Mouse (Mus musculus) v-Abl transformed pro-B cells (cell line): ENCODE measurements around the gene Coq8b.

ENCODE experiments used
- in situ Hi-C, 2 experiments: fragments of 400-800 bp; cut with MboI; formaldehyde crosslinking; loops; one replicate each; pipeline ENCODE4 v1.15.1; 2025; ENCODE audit not compliant: unreplicated experiment in 2 of 2

Gene Coq8b

DNA sequence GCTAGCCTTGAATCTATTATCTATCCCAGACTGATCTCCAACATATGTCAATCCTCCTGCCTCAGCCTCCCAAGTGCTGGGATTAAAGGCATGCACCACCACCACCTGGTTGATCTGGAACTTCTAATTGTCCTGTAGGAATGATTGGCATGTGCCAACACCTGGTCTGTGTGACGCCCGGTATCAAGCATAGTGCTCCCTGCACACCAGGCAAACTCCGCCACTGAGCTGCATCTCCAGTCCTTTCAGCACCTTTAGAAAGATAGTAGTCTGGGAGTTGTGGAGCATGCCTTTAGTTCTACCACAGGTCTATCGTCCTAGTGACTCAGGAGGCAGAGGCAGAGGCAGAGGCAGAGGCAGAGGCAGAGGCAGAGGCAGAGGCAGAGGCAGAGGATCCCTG lies 67.5 kb downstream of the Coq8b start:
- in situ Hi-C loops = loop anchor here in 1 of 2 experiments (10.0 kb wide), 1 partner anchor 526 kb away; no protein-coding TSS in a partner anchor

GRCm38 (mm10) chr7:27300801-27301200 lies 68.0 kb downstream of the Coq8b start:
- in situ Hi-C loops = loop anchor here in 1 of 2 experiments (10.0 kb wide), 1 partner anchor 526 kb away; no protein-coding TSS in a partner anchor

DNA sequence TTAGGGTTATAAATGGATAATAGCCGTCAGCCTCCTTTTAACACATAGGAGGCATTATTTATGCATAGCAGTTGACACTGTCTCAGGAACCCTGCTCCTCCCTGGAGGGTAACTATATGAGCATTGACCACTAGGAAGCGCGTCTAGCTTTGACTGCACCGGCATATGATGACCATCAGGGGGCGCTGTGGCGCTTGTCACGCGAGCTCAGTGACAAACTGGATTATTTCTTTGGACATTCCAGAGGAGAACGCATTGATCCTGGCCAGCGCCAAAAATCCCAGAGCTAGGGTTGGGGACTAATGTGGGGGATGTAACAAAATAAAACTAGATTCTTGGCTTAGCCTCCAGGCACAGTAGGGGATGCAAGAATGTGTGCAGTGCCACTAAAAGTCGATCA lies 69.3 kb downstream of the Coq8b start:
- in situ Hi-C loops = loop anchor here in 1 of 2 experiments (10.0 kb wide), 1 partner anchor 527 kb away; no protein-coding TSS in a partner anchor

GRCm38 (mm10) chr7:27305091-27305730 lies 72.4 kb downstream of the Coq8b start:
- in situ Hi-C loops = loop anchor here in 1 of 2 experiments (10.0 kb wide), 1 partner anchor 530 kb away; no protein-coding TSS in a partner anchor

DNA sequence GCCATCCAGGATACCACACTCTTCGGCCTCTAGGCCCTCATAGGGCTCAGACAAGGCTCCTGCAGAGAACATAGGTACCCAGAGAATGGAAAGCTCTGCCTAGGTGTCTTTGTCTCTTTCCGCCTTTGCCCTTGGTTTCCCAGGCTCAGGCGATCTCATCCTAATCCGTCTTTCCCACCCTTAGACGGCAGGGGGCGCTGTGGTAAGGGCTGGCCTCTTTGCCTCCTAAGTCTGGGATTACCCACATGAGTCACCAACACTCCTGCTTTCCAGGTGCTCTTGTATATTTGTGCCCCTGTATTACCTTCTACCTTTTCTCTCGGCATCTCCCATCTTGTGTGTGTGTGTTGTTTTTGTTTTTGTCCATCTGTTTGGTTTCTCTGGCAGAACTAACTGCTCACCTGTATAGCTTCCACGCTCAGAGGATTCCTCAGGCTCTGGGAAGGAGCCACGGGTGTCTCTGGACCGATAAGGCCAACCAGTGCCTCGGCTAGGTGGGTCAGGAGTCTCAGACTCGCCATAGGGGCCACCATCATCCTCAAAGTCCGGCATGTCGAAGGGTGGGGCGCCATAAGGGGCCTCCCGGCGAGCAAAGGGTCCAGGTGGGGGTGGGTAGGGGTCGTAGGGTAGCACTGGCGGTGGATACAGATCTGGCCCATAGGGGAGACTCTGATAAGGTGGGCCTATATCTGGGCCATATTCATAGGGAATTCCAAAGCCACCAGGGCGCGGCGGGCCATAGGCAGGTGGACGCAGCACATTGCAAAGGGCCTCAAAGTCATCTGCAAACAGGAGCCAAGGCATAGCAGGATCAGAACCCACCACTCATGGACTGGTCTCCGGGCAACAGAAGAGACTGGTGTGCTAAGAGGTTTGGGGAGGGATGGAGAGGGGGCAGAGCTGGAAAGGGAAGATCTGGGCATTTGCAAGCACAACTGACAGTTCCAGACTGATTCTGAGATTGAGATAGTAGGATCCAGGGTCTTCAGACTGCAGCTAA lies 73.6 kb downstream of the Coq8b start:
- in situ Hi-C loops = loop anchor here in 1 of 2 experiments (10.0 kb wide), 1 partner anchor 532 kb away; no protein-coding TSS in a partner anchor

DNA sequence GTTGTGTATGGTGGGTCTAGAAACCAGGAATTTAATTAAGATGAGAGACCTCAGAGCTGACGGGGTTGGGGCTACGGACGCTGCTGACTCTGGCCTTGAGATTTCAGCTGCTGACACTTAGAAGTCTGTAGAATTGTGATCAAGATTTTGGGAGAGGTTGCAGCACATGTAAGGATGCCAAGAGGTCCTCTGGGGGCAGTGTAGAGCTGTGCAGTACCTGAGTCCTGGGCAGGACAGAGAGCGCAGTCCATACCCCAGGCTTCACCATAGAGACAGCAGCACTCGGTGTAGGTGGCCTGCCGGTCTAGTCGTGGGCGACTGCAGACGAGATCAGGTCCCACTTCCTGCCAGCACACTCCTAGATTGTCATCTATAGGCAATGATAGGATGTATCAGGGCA lies 74.7 kb downstream of the Coq8b start:
- in situ Hi-C loops = loop anchor here in 1 of 2 experiments (10.0 kb wide), 1 partner anchor 533 kb away; no protein-coding TSS in a partner anchor
